Mouse (Mus musculus) cortical plate, adult 2 months (tissue): ENCODE data around the gene Hmga1.

ENCODE experiments used
- CTCF ChIP-seq: fragments of 200-500 bp; IDR thresholded peaks from 2 replicates; pipeline ENCODE4 v1.5.1; 2011; ENCODE audit warnings: mild to moderate bottlenecking, control low read depth, low read length; ENCODE audit not compliant: insufficient read depth; ENCODE audit errors: extremely low read depth
- POLR2A ChIP-seq: fragments of 200-500 bp; IDR thresholded peaks from 2 replicates; pipeline ENCODE4 v1.6.1; 2011; ENCODE audit warnings: mild to moderate bottlenecking, low read length, control low read depth; ENCODE audit not compliant: insufficient read depth; ENCODE audit errors: extremely low read depth

GRCm38 (mm10) chr17:27551393-27551940 lies 4.8 kb upstream of the Hmga1 start:
- TF ChIP-seq POLR2A (no peak), CTCF (no peak)
